Mouse (Mus musculus) CH12.LX (cell line): ENCODE results near the gene 4921507P07Rik. TPM values are rescaled to one million over a fixed set of nuclear protein-coding genes. Genes with fewer than 3 reads are reported as not detected.

Experiments used
- DNase-seq: peaks from one replicate; pipeline ENCODE4 v3.0.0-alpha.2; 2013; ENCODE audit errors: extremely low read depth
- H3K27ac ChIP-seq: 2 replicates; pipeline ENCODE4 v1.5.1; 2012; ENCODE audit warnings: low read depth, mild to moderate bottlenecking, control low read depth, moderate library complexity; ENCODE audit not compliant: insufficient read depth
- H3K27me3 ChIP-seq: replicated peaks from 2 replicates; pipeline ENCODE3; 2012; ENCODE audit warnings: inconsistent platforms
- H3K36me3 ChIP-seq, 2 experiments: replicated peaks in 1 of 2; 2 replicates each; pipeline versions ENCODE3 to v1.6.1; 2012; ENCODE audit warnings: inconsistent platforms in 1 of 2, low read length in 1 of 2, mild to moderate bottlenecking in 1 of 2, mixed read lengths in 1 of 2, moderate library complexity in 1 of 2; ENCODE audit not compliant: control insufficient read depth in 1 of 2, insufficient read depth in 1 of 2
- H3K4me1 ChIP-seq, 2 experiments: 2 replicates each; pipeline ENCODE4 v1.6.1; 2012; ENCODE audit warnings: inconsistent platforms in 1 of 2, moderate library complexity in 1 of 2; ENCODE audit not compliant: insufficient read depth in 2 of 2, control insufficient read depth in 1 of 2
- H3K4me2 ChIP-seq: 2 replicates; pipeline ENCODE4 v1.6.1; 2012; ENCODE audit warnings: low read depth, mild to moderate bottlenecking, control low read depth; ENCODE audit not compliant: poor library complexity, insufficient read depth, severe bottlenecking
- H3K4me3 ChIP-seq, 3 experiments: fragments of 150-350 bp in 1 of 3; sonication (generic) in 1 of 3; replicated peaks in 1 of 3; 2 replicates each; pipeline versions ENCODE3 to v1.5.1; 2011 to 2012; ENCODE audit warnings: low read depth in 2 of 3, low read length in 2 of 3, mild to moderate bottlenecking in 2 of 3, moderate library complexity in 2 of 3, control low read depth in 1 of 3, improper control_type of control experiment in 1 of 3, inconsistent platforms in 1 of 3, mixed read lengths in 1 of 3; ENCODE audit not compliant: poor library complexity in 1 of 3
- H3K79me2 ChIP-seq: replicated peaks from 2 replicates; pipeline ENCODE4 v1.6.1; 2012; ENCODE audit warnings: mild to moderate bottlenecking, moderate library complexity; ENCODE audit not compliant: control insufficient read depth, poor library complexity, insufficient read depth, severe bottlenecking; ENCODE audit errors: extremely low read depth
- H3K9ac ChIP-seq: 2 replicates; pipeline ENCODE4 v1.6.1; 2012; ENCODE audit warnings: low read depth, mild to moderate bottlenecking, control low read depth, moderate library complexity; ENCODE audit not compliant: insufficient read depth
- H3K9me3 ChIP-seq: replicated peaks from 2 replicates; pipeline ENCODE3; 2012; ENCODE audit warnings: low read length, inconsistent platforms, mixed read lengths
- CHD2 ChIP-seq: IDR thresholded peaks from 2 replicates; pipeline ENCODE4 v1.6.1; 2011; ENCODE audit warnings: low read length, improper control_type of control experiment
- CTCF ChIP-seq, 2 experiments: IDR thresholded peaks in 1 of 2; conservative IDR thresholded peaks in 1 of 2; 2 replicates each; pipeline ENCODE4 v1.5.1; 2011 to 2012; ENCODE audit warnings: low read depth in 2 of 2, low read length in 2 of 2, improper control_type of control experiment in 1 of 2, inconsistent platforms in 1 of 2, mild to moderate bottlenecking in 1 of 2, moderate library complexity in 1 of 2
- E2F4 ChIP-seq: IDR thresholded peaks from 2 replicates; pipeline ENCODE4 v1.6.1; 2011; ENCODE audit warnings: low read depth, low read length, improper control_type of control experiment; ENCODE audit not compliant: insufficient replicate concordance
- ELF1 ChIP-seq: IDR thresholded peaks from 2 replicates; pipeline ENCODE4 v1.6.1; 2014; ENCODE audit warnings: low read depth, mild to moderate bottlenecking, inconsistent platforms, low read length, improper control_type of control experiment
- ETS1 ChIP-seq: conservative IDR thresholded peaks from 2 replicates; pipeline ENCODE4 v1.6.1; 2012; ENCODE audit warnings: low read depth, mild to moderate bottlenecking, inconsistent platforms, low read length, improper control_type of control experiment, moderate library complexity
- IRF4 ChIP-seq: IDR thresholded peaks from 2 replicates; pipeline ENCODE4 v1.6.1; 2014; ENCODE audit warnings: low read depth, mild to moderate bottlenecking, inconsistent platforms, low read length, improper control_type of control experiment
- MAFK ChIP-seq: IDR thresholded peaks from 2 replicates; pipeline ENCODE4 v1.6.1; 2011; ENCODE audit warnings: low read length, improper control_type of control experiment; ENCODE audit not compliant: insufficient replicate concordance
- MAZ ChIP-seq: IDR thresholded peaks from 2 replicates; pipeline ENCODE4 v1.6.1; 2012; ENCODE audit warnings: low read depth, mild to moderate bottlenecking, inconsistent platforms, low read length, improper control_type of control experiment, moderate library complexity
- PAX5 ChIP-seq: IDR thresholded peaks from 2 replicates; pipeline ENCODE4 v1.6.1; 2012; ENCODE audit warnings: low read length, inconsistent platforms, mixed read lengths
- POLR2A ChIP-seq: IDR thresholded peaks from 2 replicates; pipeline ENCODE4 v1.6.1; 2011; ENCODE audit warnings: low read depth, mild to moderate bottlenecking, improper control_type of control experiment, low read length
- RAD21 ChIP-seq: IDR thresholded peaks from 2 replicates; pipeline ENCODE4 v1.6.1; 2011; ENCODE audit warnings: low read depth, mild to moderate bottlenecking, low read length, improper control_type of control experiment, moderate library complexity
- RCOR1 ChIP-seq: conservative IDR thresholded peaks from 2 replicates; pipeline ENCODE4 v1.6.1; 2012; ENCODE audit warnings: low read depth, mild to moderate bottlenecking, inconsistent platforms, low read length, improper control_type of control experiment
- SMC3 ChIP-seq: IDR thresholded peaks from 2 replicates; pipeline ENCODE4 v1.6.1; 2011; ENCODE audit warnings: low read depth, low read length, improper control_type of control experiment
- TBP ChIP-seq: conservative IDR thresholded peaks from 2 replicates; pipeline ENCODE4 v1.6.1; 2011; ENCODE audit warnings: low read depth, low read length, improper control_type of control experiment
- USF2 ChIP-seq: conservative IDR thresholded peaks from 2 replicates; pipeline ENCODE4 v1.6.1; 2011; ENCODE audit warnings: low read depth, low read length, improper control_type of control experiment
- ZC3H11A ChIP-seq: IDR thresholded peaks from 2 replicates; pipeline ENCODE4 v1.6.1; 2012; ENCODE audit warnings: low read depth, mild to moderate bottlenecking, inconsistent platforms, low read length, improper control_type of control experiment
- ZMIZ1 ChIP-seq: IDR thresholded peaks from 2 replicates; pipeline ENCODE4 v1.6.1; 2012; ENCODE audit warnings: low read depth, mild to moderate bottlenecking, inconsistent platforms, low read length, improper control_type of control experiment
- dilution Hi-C: fragments of 300-500 bp; cut with MboI; formaldehyde crosslinking; loops from 2 replicates; pipeline ENCODE4 v1.14.3; 2020; ENCODE audit warnings: low sequenced_read_pairs; ENCODE audit not compliant: extremely low pct_unique_long_range_greater_than_20kb, extremely low pct_ligation_motif_present
- in situ Hi-C: fragments of 300-500 bp; cut with MboI; formaldehyde crosslinking; loops from 3 replicates; pipeline ENCODE4 v1.14.3; 2019; ENCODE audit warnings: low sequenced_read_pairs, low pct_ligation_motif_present, low pct_unique_long_range_greater_than_20kb, mixed read lengths
- polyA plus RNA-seq: library from polyadenylated mRNA; unstranded; fragments of >175 nt; gene quantifications from 2 replicates; pipeline ENCODE4 v1.2.1, GENCODE M21; 2012; ENCODE audit warnings: low read depth; ENCODE audit not compliant: insufficient read length
- total RNA-seq, 2 experiments: library from RNA; depleted of rRNA; stranded (reverse); fragments of 300-350 nt in 1 of 2; fragments of >200 nt in 1 of 2; gene quantifications; 2 replicates each; pipeline ENCODE4 v1.2.3; 2012 to 2014

4921507P07Rik gene
- total and polyA plus RNA-seq, 3 experiments = 0.13 TPM; not detected in 2

GRCm38 (mm10) chr6:50536461-50536892 lies 60.0 kb downstream of the 4921507P07Rik start:
- H3K4me3 ChIP-seq = no peak overlapping the region
- H3K9ac ChIP-seq = no peak overlapping the region
- 0 out of 2 replicates have a peak overlapping the region, but pooled peaks have one; percentile 16 for H3K4me2 ChIP-seq
- H3K27ac ChIP-seq = no peak overlapping the region
- DNase-seq = peak; percentile 89
- peak; percentile 37; the same call in 1 of the 2 replicates for TF ChIP-seq IRF4
- TF ChIP-seq ELF1 = 0 out of 2 replicates have a peak, but pooled peaks have one; percentile 13
- peak; percentile 93 for TF ChIP-seq RAD21
- peak; percentile 67 for TF ChIP-seq ZC3H11A
- no peak for TF ChIP-seq ZMIZ1
- peak; percentile 92 to 93 for TF ChIP-seq CTCF (conservative IDR thresholded peaks at IDR 0.05 in 1 of 2, IDR thresholded peaks at IDR 0.05 in 1 of 2; ENCODE audit: low read depth in 2 of 2, low read length in 2 of 2)
- peak; percentile 91 for TF ChIP-seq SMC3
- no peak for TF ChIP-seq MAFK
- TF ChIP-seq, all 38 proteins: peak for 6
- H3K27me3 ChIP-seq = no peaks in the 10 kb centered on the region
- H3K79me2 ChIP-seq = no peaks in the 10 kb centered on the region
- H3K9me3 ChIP-seq = peaks cover 5% of the 10 kb centered on the region
- dilution Hi-C loops = no loop called here
- in situ Hi-C loops = loop anchor here (5.0 to 25.0 kb wide), 3 partner anchors 234 to 1024 kb away; partner anchors contain the start of gene Mpp6
- H3K4me1 ChIP-seq = peaks cover 3 to 7% of the 10 kb centered on the region in 2 experiments; a peak in 3 of 4 replicates
- H3K36me3 ChIP-seq = no peaks in the 10 kb centered on the region

GRCm38 (mm10) chr6:50535346-50535745 lies 61.1 kb downstream of the 4921507P07Rik start:
- H3K27me3 ChIP-seq = no peaks in the 10 kb centered on the region
- no peak overlapping the region for H3K4me2 ChIP-seq
- H3K27ac ChIP-seq = no peak overlapping the region
- no peak overlapping the region for H3K9ac ChIP-seq
- dilution Hi-C loops (no loop called here), in situ Hi-C loops (loop anchor here (5.0 to 25.0 kb wide), 3 partner anchors 233 to 1023 kb away; partner anchors contain the start of gene Mpp6)
- no peaks in the 10 kb centered on the region for H3K36me3 ChIP-seq
- H3K79me2 ChIP-seq = no peaks in the 10 kb centered on the region
- H3K9me3 ChIP-seq = peaks cover 2% of the 10 kb centered on the region
- TF ChIP-seq RAD21 = no peak
- TF ChIP-seq E2F4 = no peak
- TF ChIP-seq CHD2 = no peak
- TF ChIP-seq SMC3 = no peak
- no peak for TF ChIP-seq ETS1
- no peak overlapping the region for H3K4me3 ChIP-seq
- no peak for DNase-seq
- H3K4me1 ChIP-seq = peaks cover 3 to 7% of the 10 kb centered on the region in 2 experiments; a peak in 3 of 4 replicates

- peaks cover 3 to 7% of the 10 kb centered on the region in 2 experiments; a peak in 3 of 4 replicates for H3K4me1 ChIP-seq
- H3K9ac ChIP-seq = no peak overlapping the region
- no peaks in the 10 kb centered on the region for H3K27me3 ChIP-seq
- H3K4me2 ChIP-seq = no peak overlapping the region
- H3K36me3 ChIP-seq = no peaks in the 10 kb centered on the region
- no peak overlapping the region for H3K27ac ChIP-seq
- dilution Hi-C loops (no loop called here), in situ Hi-C loops (loop anchor here (25.0 kb wide), 2 partner anchors 420 to 1020 kb away; partner anchors contain the start of gene Mpp6)
- no peak for TF ChIP-seq RAD21
- TF ChIP-seq PAX5 = no peak
- TF ChIP-seq USF2 = no peak
- no peak for TF ChIP-seq MAZ
- TF ChIP-seq POLR2A = no peak
- TF ChIP-seq TBP = no peak
- no peak for TF ChIP-seq RCOR1
- no peaks in the 10 kb centered on the region for H3K9me3 ChIP-seq
- no peak for DNase-seq
- H3K4me3 ChIP-seq = no peak overlapping the region
- H3K79me2 ChIP-seq = no peaks in the 10 kb centered on the region
Observed at GRCm38 (mm10) chr6:50531920-50532319, 64.5 kb downstream of the 4921507P07Rik start.
